Mouse (Mus musculus): ENCODE measurements around the gene Tlx2.

DNA sequence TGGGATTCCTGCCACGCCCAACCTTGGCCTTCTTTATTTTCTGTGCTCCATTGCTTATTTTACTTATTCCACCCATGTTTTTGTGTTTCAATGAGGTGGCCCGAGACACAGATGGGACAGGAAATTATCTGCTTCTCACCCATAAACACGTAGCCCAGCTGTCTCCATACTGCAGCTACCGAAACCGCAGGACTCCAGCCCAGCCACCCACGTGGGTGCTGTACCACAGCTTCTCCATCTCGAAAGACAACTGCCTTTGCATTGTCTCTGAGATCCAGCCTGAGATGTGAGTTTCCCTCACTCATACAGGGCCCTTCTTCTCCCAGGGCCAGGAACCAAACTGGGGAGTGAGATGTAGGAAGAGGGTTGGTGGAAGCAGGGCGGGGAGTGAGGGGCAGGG, 4.1 kb downstream of the Tlx2 start:
- TF ChIP-seq CTCF (conservative IDR thresholded peaks at IDR 0.05 in 1 of 2, IDR thresholded peaks at IDR 0.05 in 1 of 2; ENCODE audit: low read depth in 2 of 2, low read length in 2 of 2) (no peak), EP300 (IDR thresholded peaks at IDR 0.05; ENCODE audit: low read length) (no peak), BHLHE40 (IDR thresholded peaks at IDR 0.05; ENCODE audit: low read depth, low read length) (no peak), GABPA (IDR thresholded peaks at IDR 0.05; ENCODE audit: insufficient replicate concordance, low read depth, low read length) (no peak), POLR2A (IDR thresholded peaks at IDR 0.05; ENCODE audit: low read depth, low read length) (no peak), ZMIZ1 (IDR thresholded peaks at IDR 0.05; ENCODE audit: low read depth, low read length) (no peak), NRF1 (IDR thresholded peaks at IDR 0.05; ENCODE audit: low read depth, low read length) (no peak), UBTF (IDR thresholded peaks at IDR 0.05; ENCODE audit: low read depth, low read length) (no peak), MAFK (IDR thresholded peaks at IDR 0.05; ENCODE audit: insufficient replicate concordance, low read length) (no peak), NELFE (IDR thresholded peaks at IDR 0.05; ENCODE audit: low read depth, low read length) (no peak)

Measured in CH12.LX (cell line).